8 mouse cellular contexts compared by ENCODE assay signal in the genomic region with DNA sequence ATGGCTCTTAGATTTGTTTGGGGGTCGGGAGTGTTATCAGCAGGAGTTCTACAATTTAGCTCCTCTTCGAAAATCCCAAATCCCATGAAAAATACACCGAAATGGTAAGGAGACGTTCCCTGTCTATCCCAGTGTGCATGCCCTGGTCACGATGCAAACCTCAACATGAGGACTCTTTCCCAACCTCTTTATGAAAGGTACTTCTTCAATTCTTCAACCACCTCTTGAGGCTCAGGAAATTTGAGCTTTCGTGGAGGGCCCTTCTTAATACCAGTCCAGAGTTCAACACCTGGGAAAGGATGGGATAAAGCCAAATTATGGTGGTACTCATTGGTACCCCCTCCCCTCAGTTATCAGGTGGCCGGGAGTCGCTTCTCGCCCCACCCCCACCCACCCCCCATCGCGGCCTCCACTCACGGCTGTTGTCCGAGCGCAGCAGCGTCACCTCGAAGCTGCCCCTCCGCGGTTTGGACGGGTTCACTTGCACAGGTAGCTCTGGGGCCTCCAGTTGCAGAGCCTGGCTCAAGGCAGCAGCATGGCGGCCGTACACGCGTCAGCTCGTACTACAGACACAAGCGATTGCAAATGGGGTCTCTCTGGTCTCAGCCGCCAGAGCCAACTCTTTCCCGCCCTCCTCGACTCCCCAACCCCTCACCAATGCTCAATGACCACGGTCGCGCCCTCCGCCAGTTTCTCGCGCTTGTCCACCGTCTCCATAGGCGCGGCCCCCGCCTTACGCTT. TPM values are rescaled to one million over a fixed set of nuclear protein-coding genes. Genes with fewer than 3 reads are reported as not detected.
DNase-seq lines count a peak whose midpoint lies in the region; ATAC-seq and TF ChIP-seq lines count a peak whose summit lies in the region.

No protein-coding gene starts in this region.

- H3K4me2 ChIP-seq in neural tube, embryonic 11.5 days (ENCODE audit: low read depth) = peak overlapping the region; percentile 68
- H3K4me2 ChIP-seq in heart, embryonic 16.5 days (ENCODE audit: low read depth, low read length) = peak overlapping the region; percentile 85
- H3K4me2 ChIP-seq in liver, embryonic 12.5 days = peak overlapping the region; percentile 87
- peak overlapping the region; percentile 89 for H3K4me2 ChIP-seq in myocyte (ENCODE audit: low read depth)

- peak overlapping the region; percentile 94 for H3K9ac ChIP-seq in neural tube, embryonic 11.5 days (ENCODE audit: low read length)
- H3K9ac ChIP-seq in heart, embryonic 16.5 days (ENCODE audit: low read length) = peak overlapping the region; percentile 98
- peak overlapping the region; percentile 88 for H3K9ac ChIP-seq in liver, embryonic 12.5 days

- H3ac ChIP-seq in myocyte (ENCODE audit: control insufficient read depth, insufficient read length) = peak overlapping the region; percentile 91

- peaks cover 5% of the 10 kb centered on the region; the same call in 1 of the 2 replicates for H3K4me1 ChIP-seq in neural tube, embryonic 11.5 days (ENCODE audit: control insufficient read depth, insufficient read depth, low read length)
- peaks cover 14% of the 10 kb centered on the region for H3K4me1 ChIP-seq in heart, embryonic 16.5 days (ENCODE audit: control insufficient read depth, insufficient read depth, low read length)
- peaks cover 28% of the 10 kb centered on the region for H3K4me1 ChIP-seq in liver, embryonic 12.5 days

- H3K4me3 ChIP-seq in neural tube, embryonic 11.5 days (ENCODE audit: low read depth, low read length) = peak overlapping the region; percentile 90
- peak overlapping the region; percentile 99 for H3K4me3 ChIP-seq in heart, embryonic 16.5 days (ENCODE audit: low read length)
- H3K4me3 ChIP-seq in liver, embryonic 12.5 days = peak overlapping the region; percentile 93
- peak overlapping the region; percentile 92 for H3K4me3 ChIP-seq in myocyte

- DNase-seq in neural tube, embryonic 11.5 days (ENCODE audit: low spot score) = no peak
- DNase-seq in neural tube, embryonic 10.5 days (ENCODE audit: extremely low spot score, low spot score) = no peak
- DNase-seq in brain, adult 2 months (ENCODE audit: low read depth, low spot score) = peak; percentile 51
- DNase-seq in cerebellum, adult 11 months = no peak
- no peak for DNase-seq in left cerebral cortex, adult 11 months (ENCODE audit: low spot score)

- no peak for TF ChIP-seq POLR2A in myocyte (IDR thresholded peaks at IDR 0.05; ENCODE audit: insufficient read length, low read depth)

- H3K27me3 ChIP-seq in neural tube, embryonic 11.5 days (ENCODE audit: control insufficient read depth, insufficient read depth, low read length) = no peaks in the 10 kb centered on the region
- no peaks in the 10 kb centered on the region for H3K27me3 ChIP-seq in heart, embryonic 16.5 days (ENCODE audit: control insufficient read depth, insufficient read depth, low read length)
- no peaks in the 10 kb centered on the region for H3K27me3 ChIP-seq in liver, embryonic 12.5 days (replicated peaks)
- H3K27me3 ChIP-seq in myocyte (ENCODE audit: control insufficient read depth, insufficient read depth, insufficient read length) = no peaks in the 10 kb centered on the region

- H3K27ac ChIP-seq in neural tube, embryonic 11.5 days (ENCODE audit: low read depth, low read length) = peak overlapping the region; percentile 85
- peak overlapping the region; percentile 94 for H3K27ac ChIP-seq in heart, embryonic 16.5 days (ENCODE audit: low read length)
- peak overlapping the region; percentile 86 for H3K27ac ChIP-seq in liver, embryonic 12.5 days

- peak; percentile 74 for ATAC-seq in neural tube, embryonic 11.5 days (ENCODE audit: insufficient read depth, low FRiP score, low TSS enrichment)
- peak; percentile 52 for ATAC-seq in heart, embryonic 16.5 days (replicated peaks; ENCODE audit: extremely low read depth, insufficient read depth, low FRiP score)
- peak; percentile 66 for ATAC-seq in liver, embryonic 12.5 days

- no peaks in the 10 kb centered on the region for H3K9me3 ChIP-seq in neural tube, embryonic 11.5 days (ENCODE audit: control insufficient read depth, low read length)
- H3K9me3 ChIP-seq in heart, embryonic 16.5 days (replicated peaks; ENCODE audit: control insufficient read depth, low read length) = no peaks in the 10 kb centered on the region
- no peaks in the 10 kb centered on the region for H3K9me3 ChIP-seq in liver, embryonic 12.5 days (replicated peaks)

- peaks cover 15% of the 10 kb centered on the region for H3K79me2 ChIP-seq in myocyte (ENCODE audit: control insufficient read depth, insufficient read depth)

- peaks cover 9% of the 10 kb centered on the region for H3K36me3 ChIP-seq in neural tube, embryonic 11.5 days (ENCODE audit: control insufficient read depth, insufficient read depth, low read length)
- peaks cover 18% of the 10 kb centered on the region for H3K36me3 ChIP-seq in heart, embryonic 16.5 days (ENCODE audit: control insufficient read depth, insufficient read depth)
- peaks cover 45% of the 10 kb centered on the region for H3K36me3 ChIP-seq in liver, embryonic 12.5 days
- H3K36me3 ChIP-seq in myocyte (ENCODE audit: control insufficient read depth, insufficient read depth) = peaks cover 12% of the 10 kb centered on the region

- 3% methylated on average over 37 of the region's 39 CpGs for WGBS in neural tube, embryonic 11.5 days
- 3% methylated on average over 39 of the region's 39 CpGs for WGBS in heart, embryonic 16.5 days
- WGBS in liver, embryonic 12.5 days (ENCODE audit: insufficient replicate concordance) = 3% methylated on average over 39 of the region's 39 CpGs

TF ChIP-seq in myocyte, 11 proteins besides CTCF, POLR2A, EP300 and RAD21:
- no peak for TF ChIP-seq REST (IDR thresholded peaks at IDR 0.05; ENCODE audit: insufficient read depth, insufficient read length)
- TF ChIP-seq CEBPB (IDR thresholded peaks at IDR 0.05; ENCODE audit: insufficient read depth, poor library complexity, severe bottlenecking) = no peak
- no peak for TF ChIP-seq E2F4 (IDR thresholded peaks at IDR 0.05; ENCODE audit: insufficient read depth)
- no peak for TF ChIP-seq POLR2AphosphoS2 (IDR thresholded peaks at IDR 0.05; ENCODE audit: insufficient read length, low read depth)
- no peak for TF ChIP-seq TCF12 (IDR thresholded peaks at IDR 0.05; ENCODE audit: insufficient read depth, poor library complexity, severe bottlenecking)
- no peak for TF ChIP-seq MYOG (IDR thresholded peaks at IDR 0.05; ENCODE audit: control insufficient read depth in 1 of 3, insufficient read depth in 1 of 3, insufficient read length in 2 of 3, low read depth in 2 of 3)
- TF ChIP-seq SRF (IDR thresholded peaks at IDR 0.05; ENCODE audit: control insufficient read depth, insufficient read length, low read depth) = no peak
- no peak for TF ChIP-seq MYOD1 (IDR thresholded peaks at IDR 0.05; ENCODE audit: control insufficient read depth in 1 of 3, insufficient read length in 2 of 3, low read depth in 2 of 3)
- no peak for TF ChIP-seq USF1 (IDR thresholded peaks at IDR 0.05; ENCODE audit: low read depth)
- TF ChIP-seq MAX (IDR thresholded peaks at IDR 0.05; ENCODE audit: low read depth) = no peak

RNA-seq across cellular contexts. Expression of a gene that starts 0.6 kb away (rescaled TPM):
- polyA plus RNA-seq in neural tube, embryonic 11.5 days (2014; fragmentation: Nextera tagmentation; extraction: Ambion mirVana) = 378 and 404 TPM in 2 replicates
- 187 and 195 TPM in 2 replicates for polyA plus RNA-seq in heart, embryonic 16.5 days (2015; fragmentation: Nextera tagmentation; extraction: Ambion mirVana)
- 163 and 165 TPM in 2 replicates for polyA plus RNA-seq in liver, embryonic 12.5 days (2016; fragmentation: Nextera tagmentation; extraction: Ambion mirVana)
- polyA plus RNA-seq in myocyte (2012; fragmentation: generic; extraction: Trizol) = 129 TPM

RNA-seq across cellular contexts. Expression of a gene that starts 7.8 kb away (rescaled TPM):
- polyA plus RNA-seq in neural tube, embryonic 11.5 days (2014; fragmentation: Nextera tagmentation; extraction: Ambion mirVana) = not detected in 2 replicates
- not detected in 2 replicates for polyA plus RNA-seq in heart, embryonic 16.5 days (2015; fragmentation: Nextera tagmentation; extraction: Ambion mirVana)
- not detected in 2 replicates for polyA plus RNA-seq in liver, embryonic 12.5 days (2016; fragmentation: Nextera tagmentation; extraction: Ambion mirVana)
- not detected for polyA plus RNA-seq in myocyte (2012; fragmentation: generic; extraction: Trizol)

RNA-seq across cellular contexts. Expression of a gene that starts 8.2 kb away (rescaled TPM):
- polyA plus RNA-seq in neural tube, embryonic 11.5 days (2014; fragmentation: Nextera tagmentation; extraction: Ambion mirVana) = 59.4 and 59.6 TPM in 2 replicates
- 21.4 and 23.0 TPM in 2 replicates for polyA plus RNA-seq in heart, embryonic 16.5 days (2015; fragmentation: Nextera tagmentation; extraction: Ambion mirVana)
- 27.2 and 28.1 TPM in 2 replicates for polyA plus RNA-seq in liver, embryonic 12.5 days (2016; fragmentation: Nextera tagmentation; extraction: Ambion mirVana)
- 20.3 TPM for polyA plus RNA-seq in myocyte (2012; fragmentation: generic; extraction: Trizol)

RNA-seq across cellular contexts. Expression of a gene that starts 8.9 kb away (rescaled TPM):
- polyA plus RNA-seq in neural tube, embryonic 11.5 days (2014; fragmentation: Nextera tagmentation; extraction: Ambion mirVana) = 180 and 189 TPM in 2 replicates
- polyA plus RNA-seq in heart, embryonic 16.5 days (2015; fragmentation: Nextera tagmentation; extraction: Ambion mirVana) = 180 and 182 TPM in 2 replicates
- polyA plus RNA-seq in liver, embryonic 12.5 days (2016; fragmentation: Nextera tagmentation; extraction: Ambion mirVana) = 86.3 and 88.8 TPM in 2 replicates
- polyA plus RNA-seq in myocyte (2012; fragmentation: generic; extraction: Trizol) = 113 TPM

RNA-seq across cellular contexts. Expression of a gene that starts 11.1 kb away (rescaled TPM):
- 0.21 and 0.27 TPM in 2 replicates for polyA plus RNA-seq in neural tube, embryonic 11.5 days (2014; fragmentation: Nextera tagmentation; extraction: Ambion mirVana)
- 0.13 and 0.19 TPM in 2 replicates for polyA plus RNA-seq in heart, embryonic 16.5 days (2015; fragmentation: Nextera tagmentation; extraction: Ambion mirVana)
- 0.04 and 0.10 TPM in 2 replicates for polyA plus RNA-seq in liver, embryonic 12.5 days (2016; fragmentation: Nextera tagmentation; extraction: Ambion mirVana)
- 0.01 TPM for polyA plus RNA-seq in myocyte (2012; fragmentation: generic; extraction: Trizol)
